Mouse (Mus musculus) frontal cortex, postnatal 36 days (tissue): ENCODE measurements at regions not wholly inside any gene's neighbourhood (a gene's known extent, or its start where the extent isn't known, plus 50 kb on each side); places are given as distances from the start of the nearest gene placed in this dataset.

Experiments used
- DNase-seq, 2 experiments: peaks; one replicate each; pipeline ENCODE4 v3.0.0; 2022; ENCODE audit warnings: low spot score in 2 of 2

DNA sequence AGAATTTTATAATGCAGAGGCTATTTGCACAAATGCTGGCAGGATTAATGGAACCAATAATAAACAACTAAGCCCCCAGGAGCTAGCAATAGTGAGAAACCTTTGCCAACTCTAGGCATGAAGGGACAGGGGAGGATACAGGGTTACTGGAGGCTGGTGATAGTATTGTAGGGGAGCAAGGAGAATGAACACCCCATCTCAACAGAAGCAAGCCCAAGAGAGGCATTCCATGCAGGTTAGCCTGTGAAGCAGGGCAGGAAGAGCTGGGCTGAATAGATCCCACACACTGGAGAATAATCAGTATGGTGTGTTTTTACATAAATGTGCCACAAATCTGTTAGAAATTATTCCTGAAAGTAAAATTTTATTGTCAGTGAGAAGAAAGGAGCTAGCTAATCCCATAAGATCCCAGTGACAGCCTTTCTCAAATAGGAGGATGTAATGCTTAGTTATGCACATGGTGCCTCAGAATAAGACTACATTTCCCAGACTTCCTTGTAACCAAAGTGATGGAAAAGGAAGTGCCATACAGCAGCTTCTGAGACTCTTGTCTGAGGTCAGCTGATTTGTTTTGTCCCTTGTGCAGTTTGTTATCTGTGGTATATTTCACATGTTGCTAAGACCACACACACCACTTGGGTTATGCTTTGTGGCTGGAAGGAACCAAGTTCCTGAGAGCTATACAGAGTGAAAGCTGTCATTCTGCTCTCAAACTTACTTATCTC lies 111.1 kb downstream of the Ccdc71l start:
- no peak for DNase-seq

DNA sequence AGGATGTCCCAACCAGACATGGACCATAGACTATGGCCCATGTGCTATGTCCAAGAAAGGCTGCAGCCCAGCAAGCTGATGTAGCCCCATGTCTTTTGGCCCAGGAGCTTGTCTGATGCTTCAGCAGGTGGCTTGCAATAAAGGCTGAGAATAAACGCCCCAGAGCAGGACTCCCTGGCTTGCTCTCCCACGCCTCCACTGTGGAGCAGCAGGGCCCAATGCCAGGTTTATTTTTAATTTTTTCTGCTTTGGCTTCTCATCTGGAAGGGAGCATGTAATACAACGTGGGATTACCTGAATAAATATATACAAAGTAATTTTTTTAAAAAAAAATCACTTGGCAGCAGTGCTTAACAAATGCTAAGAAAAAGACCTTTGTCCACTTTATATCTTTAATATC lies 125.7 kb downstream of the Ccdc71l start:
- DNase-seq, result peak; percentile 16 to 29

DNA sequence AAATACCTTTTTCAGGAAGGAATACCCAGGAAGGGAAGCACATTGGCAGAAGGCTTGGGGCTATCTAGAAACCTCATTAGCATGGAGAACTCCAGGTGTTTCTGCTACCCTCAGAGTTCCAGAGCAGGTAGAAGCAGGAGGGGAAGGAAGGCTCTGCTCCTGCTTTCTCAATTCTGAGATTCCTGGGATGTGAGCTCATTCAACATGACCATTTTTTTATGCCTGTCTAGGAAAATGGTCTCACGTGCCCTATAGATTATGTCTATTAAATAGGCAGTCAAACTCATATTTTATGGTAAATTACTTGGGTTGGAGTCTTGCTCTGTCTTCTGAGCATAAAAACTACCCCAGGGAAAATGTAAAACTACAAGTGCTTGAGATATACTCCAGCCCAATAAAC lies 130.2 kb downstream of the Ccdc71l start:
- no peak for DNase-seq

DNA sequence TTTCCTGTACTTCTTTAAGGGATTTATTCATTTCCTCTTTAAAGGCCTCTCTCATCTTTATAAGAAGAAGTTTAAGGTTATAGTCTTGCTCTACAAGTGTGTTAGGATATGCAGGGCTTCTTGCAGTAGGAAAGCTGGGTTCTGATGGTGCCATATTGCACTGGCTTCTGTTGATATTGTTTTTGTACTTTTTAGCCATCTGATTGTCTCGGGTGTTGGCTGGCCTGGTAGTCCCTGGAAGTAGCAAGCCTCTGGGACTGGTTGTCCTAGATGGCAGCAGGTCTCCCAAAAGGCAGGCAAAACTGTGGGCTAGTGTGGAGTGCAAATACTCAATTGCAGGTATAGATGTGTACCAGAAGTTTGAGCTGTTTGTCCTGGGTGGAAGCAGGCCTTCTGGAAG lies 147.1 kb downstream of the Ccdc71l start:
- DNase-seq, result no peak

DNA sequence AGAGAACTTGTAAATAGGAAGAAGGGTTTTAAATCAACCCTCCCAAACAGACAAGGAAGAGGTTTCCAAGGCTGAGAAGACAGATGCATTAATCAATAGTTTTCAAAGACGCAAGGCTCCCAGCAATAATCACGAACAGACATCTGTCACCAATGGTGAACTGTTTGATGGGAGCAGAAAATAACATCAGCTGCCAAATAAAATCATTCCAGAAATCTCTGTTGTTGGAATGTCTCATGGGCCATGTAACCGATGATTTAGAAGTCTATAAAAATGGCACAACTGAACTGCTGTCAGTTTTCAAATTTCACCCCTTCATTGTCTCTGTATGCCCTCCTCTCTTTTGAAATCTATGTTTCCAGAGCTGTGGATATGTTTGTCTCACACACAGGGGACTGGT lies 152.7 kb downstream of the Ccdc71l start:
- DNase-seq, result no peak

DNA sequence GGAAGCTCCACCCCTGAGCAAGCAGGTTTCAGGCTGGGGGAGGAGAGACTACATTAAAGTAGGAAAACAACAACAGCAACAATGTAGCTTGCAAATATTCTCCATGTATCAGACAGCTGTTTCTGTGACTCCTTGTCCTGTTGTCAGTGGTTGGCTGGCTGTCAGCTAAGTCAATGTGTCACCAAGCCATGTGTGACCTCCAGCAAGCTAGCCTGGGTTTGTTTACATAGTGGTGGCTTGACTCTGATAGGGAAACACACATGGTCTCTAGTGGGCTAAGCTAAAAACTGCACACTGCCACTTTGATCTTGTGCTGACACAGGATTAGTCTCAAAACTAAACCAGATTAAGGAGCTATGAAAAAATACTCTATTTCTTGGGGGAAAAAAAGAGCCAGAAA lies 155.1 kb downstream of the Ccdc71l start:
- DNase-seq, result no peak

DNA sequence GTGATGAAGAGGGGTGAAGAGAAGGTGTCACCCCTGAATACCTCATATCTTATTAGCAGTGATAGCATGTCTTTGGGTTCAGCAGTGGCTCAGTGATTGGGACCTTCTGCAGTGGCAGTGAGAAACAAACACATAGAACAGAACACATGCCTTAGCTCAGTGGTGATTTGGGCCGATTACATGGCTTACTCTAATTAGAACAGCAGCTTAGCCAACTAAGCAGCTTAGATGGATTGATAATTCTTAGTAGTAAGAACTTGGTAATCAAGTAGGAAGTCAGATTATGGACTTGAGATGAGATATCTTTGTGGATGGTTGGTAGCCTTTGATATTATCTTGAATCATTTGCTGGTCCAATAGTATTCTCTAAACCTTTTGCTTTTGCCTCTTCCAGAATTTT lies 167.0 kb downstream of the Ccdc71l start:
- no peak for DNase-seq

DNA sequence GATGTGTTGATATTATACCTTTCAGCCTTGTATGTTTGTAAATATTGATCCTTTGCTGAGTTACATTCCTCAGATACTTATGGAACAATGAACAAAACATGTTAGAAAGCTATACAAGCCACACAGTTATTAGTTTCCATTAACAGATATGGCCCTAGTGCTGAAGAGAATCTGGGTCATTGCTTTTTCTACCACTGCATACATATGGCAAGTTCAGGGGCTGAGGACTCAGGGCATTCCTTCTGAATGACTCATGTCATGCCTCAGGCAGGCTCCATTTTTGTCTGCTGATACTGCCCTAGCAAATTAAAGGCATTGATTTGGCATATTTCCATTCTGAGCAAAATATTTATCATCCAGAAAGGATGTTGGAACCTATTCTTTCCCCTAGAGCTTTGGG lies 167.9 kb downstream of the Ccdc71l start:
- no peak for DNase-seq

DNA sequence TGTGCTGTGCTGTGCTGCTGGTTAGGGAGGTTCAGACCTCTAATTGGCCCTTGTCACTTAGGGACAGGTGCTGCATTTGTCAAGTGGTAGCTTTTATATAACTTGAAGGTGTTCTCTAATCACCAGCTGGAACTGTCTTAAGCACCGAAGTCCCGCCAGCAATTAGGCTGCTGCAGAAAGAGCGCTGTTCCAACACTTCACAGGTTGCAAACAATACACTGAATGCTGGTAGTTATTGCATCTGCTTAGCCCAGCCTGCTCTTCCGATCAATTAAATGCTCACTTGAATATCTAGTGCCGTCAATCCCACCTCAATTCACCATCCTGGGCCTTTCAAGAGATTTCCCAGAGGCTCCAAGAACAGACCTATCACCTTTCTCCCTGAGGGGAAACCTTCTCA lies 175.3 kb downstream of the Ccdc71l start:
- no peak for DNase-seq

DNA sequence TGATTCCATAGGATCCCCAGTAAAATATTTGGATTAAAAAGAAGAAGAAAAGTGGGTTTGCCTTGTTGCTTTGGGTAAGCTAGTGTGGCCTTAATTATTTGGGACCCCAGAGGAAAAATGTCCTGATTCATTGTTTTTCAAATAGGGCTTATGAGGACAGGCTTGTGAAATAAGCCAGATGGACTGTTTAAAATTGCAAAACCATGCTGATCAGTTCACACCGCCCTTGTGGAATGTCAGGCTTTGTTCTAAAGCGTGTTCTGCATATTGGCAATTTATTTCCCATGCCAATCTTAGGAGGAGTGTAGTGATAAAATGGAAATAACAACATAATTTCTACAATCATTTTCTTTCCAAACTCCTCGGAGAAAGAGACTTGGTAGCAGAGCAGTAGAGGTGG lies 189.3 kb downstream of the Ccdc71l start:
- DNase-seq, result no peak

DNA sequence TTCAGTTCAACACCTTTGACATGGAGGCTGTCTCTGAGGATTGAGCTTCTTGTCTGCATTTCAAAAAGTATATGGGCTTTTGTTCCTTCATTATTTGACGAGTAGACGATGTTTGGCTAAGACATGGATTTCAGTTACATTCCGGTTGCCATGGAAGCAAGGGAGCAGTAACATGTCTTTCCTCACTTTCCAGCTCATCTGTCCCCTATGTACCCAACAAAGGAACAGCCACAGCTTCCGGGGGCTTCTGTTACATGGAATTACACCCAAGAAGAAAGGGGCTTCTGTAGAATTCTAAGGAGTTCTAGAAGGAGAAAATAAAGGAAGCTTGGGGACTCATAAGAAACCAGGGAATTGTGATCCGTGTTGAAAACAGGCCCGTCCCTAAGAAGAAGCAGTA lies 202.8 kb downstream of the Ccdc71l start:
- DNase-seq, result no peak

DNA sequence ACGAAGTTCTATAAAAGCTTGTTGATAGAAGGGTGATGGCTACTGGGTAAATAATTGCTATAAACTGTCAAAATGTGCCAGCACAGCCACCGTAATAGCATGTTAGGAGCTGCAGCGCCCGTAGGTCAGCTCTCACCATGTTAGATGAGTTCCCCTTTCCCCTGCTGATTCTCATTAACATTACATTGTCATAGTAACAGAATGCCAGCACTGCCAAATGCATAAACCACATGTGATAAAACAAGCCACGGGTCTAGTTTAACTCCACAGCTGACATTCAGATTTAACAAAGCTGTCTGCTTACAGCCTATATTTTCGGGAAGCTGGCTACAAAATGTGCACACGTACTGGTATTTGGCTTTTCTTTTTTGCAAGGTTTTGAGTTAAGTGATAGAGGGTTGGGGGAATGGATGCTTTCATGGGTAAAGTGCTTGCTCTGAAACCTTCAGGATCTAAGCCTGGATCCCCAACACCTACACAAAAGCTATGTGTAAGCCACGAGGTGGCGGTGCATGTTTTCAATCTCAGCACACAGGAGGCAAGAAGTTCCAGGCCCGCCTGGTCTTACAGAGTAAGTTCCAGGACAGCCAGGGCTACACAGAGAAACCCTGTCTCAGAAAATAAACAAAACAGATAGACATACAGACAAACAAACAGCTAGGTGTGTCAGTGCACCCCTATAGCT lies 217.1 kb upstream of the Nampt start:
- DNase-seq, result peak in 1 of 2 experiments; percentile 30

DNA sequence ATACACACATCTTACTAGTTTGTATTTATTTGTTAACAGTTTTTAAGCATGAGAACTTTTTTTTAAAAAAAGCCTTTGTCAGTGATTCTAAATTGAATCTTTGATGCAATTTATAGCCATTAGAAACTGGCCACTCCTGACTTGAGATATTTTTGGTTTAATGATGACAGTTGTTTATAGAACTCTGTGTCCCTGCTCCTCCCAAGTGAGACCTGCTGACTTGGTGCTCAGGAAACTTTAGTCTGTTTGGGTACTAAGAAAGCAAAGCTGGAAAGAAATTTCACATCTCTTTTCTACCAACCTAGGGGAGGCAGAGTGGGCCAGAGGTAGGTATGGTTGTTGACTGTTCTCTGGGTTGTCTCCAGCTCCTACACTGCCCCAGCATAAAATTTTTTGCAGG lies 214.0 kb upstream of the Nampt start:
- DNase-seq, result no peak

DNA sequence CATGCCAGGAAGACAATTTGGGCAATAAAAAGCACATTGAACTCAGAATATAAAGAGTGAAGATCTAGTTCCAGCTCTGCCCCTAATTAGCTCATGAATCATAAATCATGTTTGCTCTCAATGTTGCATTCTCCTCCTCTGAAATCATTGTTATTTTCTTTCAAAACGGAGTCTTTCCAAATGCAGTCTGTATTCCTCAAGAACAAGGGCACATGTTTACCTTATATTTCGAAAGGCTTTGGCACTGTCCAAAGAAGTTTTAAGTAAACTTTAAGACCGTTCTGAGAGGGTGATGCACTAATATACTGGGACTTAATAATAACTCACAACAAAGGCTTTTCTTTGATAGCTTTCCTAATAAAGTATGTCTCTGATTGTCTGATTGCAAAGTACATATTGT lies 204.3 kb upstream of the Nampt start:
- no peak for DNase-seq

DNA sequence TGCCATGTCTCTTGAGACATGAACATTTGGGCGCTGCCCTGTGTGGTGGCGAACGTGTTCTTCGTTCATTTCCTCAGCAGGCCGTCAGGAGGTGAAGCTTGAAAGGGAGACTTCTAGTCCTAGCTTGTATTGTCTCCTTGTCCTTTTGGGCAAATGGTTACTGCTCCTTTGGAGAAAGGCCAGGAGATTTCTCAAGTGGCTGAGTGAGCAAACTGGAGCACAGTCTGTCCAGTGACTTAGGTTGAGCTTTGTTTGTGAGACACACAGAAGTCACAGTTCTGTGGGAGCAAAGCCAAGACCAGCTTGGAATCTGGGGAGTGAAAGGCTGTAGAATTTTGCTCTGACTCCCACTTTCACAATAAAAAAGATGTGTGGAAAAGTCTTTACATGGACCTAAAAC lies 203.3 kb upstream of the Nampt start:
- no peak for DNase-seq

DNA sequence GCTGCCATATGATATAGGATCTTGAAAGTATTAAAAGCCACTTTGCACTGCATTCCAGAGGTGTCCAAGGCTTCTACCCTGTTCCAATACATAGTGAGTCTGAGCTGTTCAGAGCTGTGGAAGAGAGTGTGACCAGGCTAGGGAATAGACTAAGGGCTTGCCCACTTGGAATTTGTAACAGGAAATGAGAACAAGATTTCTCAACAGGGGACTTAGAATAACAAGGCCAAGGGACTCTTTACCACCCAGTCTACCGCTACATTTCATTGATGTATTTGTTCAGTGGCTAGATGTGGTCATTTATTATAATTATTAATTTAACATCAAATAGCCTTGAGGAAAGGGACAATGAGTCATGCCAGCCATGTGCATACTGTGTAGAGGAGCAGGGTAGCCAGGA lies 202.3 kb upstream of the Nampt start:
- no peak for DNase-seq

DNA sequence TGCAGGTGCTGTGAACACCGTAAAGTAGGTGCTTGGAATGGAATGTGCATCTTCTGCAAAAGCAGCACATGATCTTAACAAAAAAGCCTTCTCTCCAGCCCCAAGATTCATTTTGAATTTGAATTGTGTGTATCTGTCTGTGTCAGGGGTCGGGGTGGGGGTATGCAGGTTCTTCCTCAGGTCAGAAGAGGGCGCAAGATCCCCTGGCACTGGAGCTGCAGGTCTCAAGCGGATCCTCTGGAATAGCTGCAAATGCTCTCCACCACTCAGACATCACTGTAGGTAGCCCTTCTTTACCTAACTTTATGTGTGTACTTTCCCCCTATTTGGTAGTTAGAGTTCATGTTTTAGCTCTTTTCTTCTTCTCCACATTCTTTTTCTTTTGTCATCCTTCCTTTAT lies 199.5 kb upstream of the Nampt start:
- no peak for DNase-seq

DNA sequence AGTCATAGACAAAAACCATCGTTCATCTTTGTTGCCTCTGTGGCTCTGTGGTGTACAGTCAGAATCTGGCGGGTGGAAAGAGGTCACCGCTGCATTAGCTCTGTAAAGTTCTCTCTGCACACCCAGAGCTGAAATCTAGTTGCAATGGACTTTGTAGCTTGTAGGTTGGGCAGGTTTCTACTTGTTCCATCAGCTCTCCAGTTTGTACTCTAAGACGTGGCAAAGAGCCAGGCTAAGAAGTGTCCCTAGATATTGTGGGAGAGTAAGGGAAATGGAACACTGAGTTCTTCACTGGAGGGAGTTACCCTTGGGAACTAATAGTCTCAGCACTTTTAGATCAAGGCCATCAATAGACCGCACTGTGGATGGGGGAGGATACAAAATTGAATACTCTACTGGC lies 197.6 kb upstream of the Nampt start:
- no peak for DNase-seq

DNA sequence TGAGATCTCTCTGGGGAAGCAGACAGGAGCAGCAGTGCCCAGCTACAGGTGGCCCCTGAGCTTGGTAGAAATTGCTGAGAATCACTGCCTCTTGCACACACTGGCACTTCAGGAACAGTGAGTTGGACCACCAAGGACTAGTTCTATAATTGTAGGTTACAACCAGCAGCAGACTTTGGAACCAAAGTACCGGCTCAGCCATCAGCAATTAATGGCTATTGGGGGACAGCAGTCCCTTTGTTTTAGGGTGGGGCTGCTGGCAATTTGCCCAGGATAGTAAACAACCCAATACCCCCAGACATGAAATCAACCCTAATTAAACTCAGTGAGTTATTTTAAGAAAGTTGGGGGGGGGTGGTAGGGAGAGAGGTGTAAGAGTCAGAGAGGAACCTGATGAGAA lies 190.8 kb upstream of the Nampt start:
- DNase-seq, result no peak

DNA sequence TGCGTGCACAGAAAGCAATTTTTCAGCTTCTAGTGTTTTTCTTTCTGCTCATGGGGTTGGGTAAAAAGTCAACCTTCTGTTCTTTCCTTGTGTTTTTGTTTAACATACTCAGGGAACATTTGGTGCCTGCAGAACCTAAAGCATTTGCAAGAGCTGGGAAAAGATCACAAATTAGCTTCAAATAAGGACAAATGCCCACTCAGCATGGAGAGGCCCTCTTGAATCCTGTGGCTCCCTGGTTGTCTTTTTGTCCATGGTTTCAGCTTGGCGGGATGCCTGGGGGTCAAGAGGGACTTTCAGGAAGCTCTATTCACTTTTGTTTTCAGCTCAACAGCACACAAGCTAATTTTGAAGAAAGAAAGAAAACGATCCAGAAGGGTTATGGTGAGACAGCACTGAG lies 186.4 kb upstream of the Nampt start:
- DNase-seq, result no peak

DNA sequence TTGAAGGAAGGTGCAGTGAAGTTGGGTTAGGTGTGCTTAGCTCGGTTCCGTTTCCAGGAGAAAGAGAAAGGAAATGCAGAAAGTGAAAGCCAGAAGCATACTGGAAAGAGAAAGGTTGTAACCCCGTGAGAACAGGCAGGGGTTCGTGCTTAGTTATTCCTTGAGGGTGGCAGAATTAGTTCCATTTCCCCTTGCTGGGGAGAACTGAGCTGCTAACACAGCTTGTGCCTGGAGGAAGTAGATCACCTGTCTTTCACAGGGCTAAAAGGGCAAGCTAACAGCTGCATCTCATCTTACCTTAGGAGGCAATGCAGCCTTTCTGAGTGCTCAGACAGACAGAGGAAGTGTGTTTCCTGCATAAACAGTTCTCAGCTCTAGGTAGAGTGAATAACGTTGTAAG lies 184.3 kb upstream of the Nampt start:
- no peak for DNase-seq

DNA sequence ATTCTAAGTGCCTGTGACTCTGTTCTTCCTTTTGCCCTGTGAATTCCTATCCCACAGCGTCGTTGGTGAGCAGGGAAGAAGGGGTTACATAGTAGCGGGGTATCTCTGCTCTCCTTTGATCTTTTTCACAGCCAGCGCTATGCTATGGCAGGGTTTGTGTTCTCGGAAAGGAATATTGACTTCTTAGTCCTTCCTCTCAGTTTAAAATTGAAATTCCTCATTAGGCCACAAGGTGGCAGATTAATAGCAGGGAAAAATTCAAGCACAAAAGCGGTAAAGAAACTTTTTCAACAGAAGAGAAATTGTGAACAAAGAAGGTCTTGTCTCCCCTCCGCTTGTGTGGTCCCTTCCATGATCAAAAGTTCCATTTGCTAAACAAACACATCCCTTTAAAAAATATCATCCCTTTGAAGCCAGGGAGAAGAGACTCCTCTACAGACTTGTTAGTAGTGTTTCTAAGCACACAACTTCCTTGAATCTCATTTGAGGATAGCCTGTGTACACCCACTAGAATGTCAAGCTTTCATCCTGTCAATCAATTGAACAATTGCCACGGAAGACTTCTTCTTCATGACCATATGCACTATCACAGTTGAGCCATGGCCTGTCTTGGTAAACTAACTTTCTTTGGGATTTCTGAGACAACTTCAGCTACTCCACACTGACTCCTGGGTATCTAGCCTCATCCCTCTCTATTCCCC lies 181.8 kb upstream of the Nampt start:
- DNase-seq, result peak in 1 of 2 experiments; percentile 20

DNA sequence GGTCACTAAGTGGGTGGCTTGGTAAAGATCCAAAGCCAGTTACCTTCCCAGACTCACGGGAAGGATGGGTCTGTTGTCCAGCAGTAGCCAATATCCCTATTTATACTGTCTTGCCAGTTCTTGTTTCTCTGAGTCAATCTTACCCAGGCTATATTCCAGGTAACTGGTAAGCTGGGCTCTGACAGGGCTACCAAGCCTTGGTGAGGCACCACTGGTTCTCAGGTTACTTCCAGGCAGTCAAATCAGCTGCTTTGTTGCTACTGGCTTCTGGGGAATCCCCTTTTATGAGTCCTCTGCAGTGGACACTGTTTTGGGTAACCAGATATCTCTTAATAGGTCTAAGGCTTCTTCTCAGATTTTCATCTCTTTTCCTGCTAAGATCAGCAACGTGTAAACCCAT lies 178.8 kb upstream of the Nampt start:
- no peak for DNase-seq
